Mouse (Mus musculus) CH12.LX (cell line): ENCODE results near the gene E130208F15Rik. TPM values are rescaled to one million over a fixed set of nuclear protein-coding genes. Genes with fewer than 3 reads are reported as not detected.

Source experiments
- DNase-seq: peaks from one replicate; pipeline ENCODE4 v3.0.0-alpha.2; 2013; ENCODE audit errors: extremely low read depth
- H3K27ac ChIP-seq: 2 replicates; pipeline ENCODE4 v1.5.1; 2012; ENCODE audit warnings: low read depth, mild to moderate bottlenecking, control low read depth, moderate library complexity; ENCODE audit not compliant: insufficient read depth
- H3K27me3 ChIP-seq: replicated peaks from 2 replicates; pipeline ENCODE3; 2012; ENCODE audit warnings: inconsistent platforms
- H3K36me3 ChIP-seq, 2 experiments: replicated peaks in 1 of 2; 2 replicates each; pipeline versions ENCODE3 to v1.6.1; 2012; ENCODE audit warnings: inconsistent platforms in 1 of 2, low read length in 1 of 2, mild to moderate bottlenecking in 1 of 2, mixed read lengths in 1 of 2, moderate library complexity in 1 of 2; ENCODE audit not compliant: control insufficient read depth in 1 of 2, insufficient read depth in 1 of 2
- H3K4me1 ChIP-seq, 2 experiments: 2 replicates each; pipeline ENCODE4 v1.6.1; 2012; ENCODE audit warnings: inconsistent platforms in 1 of 2, moderate library complexity in 1 of 2; ENCODE audit not compliant: insufficient read depth in 2 of 2, control insufficient read depth in 1 of 2
- H3K4me2 ChIP-seq: 2 replicates; pipeline ENCODE4 v1.6.1; 2012; ENCODE audit warnings: low read depth, mild to moderate bottlenecking, control low read depth; ENCODE audit not compliant: poor library complexity, insufficient read depth, severe bottlenecking
- H3K4me3 ChIP-seq, 3 experiments: fragments of 150-350 bp in 1 of 3; sonication (generic) in 1 of 3; replicated peaks in 1 of 3; 2 replicates each; pipeline versions ENCODE3 to v1.5.1; 2011 to 2012; ENCODE audit warnings: low read depth in 2 of 3, low read length in 2 of 3, mild to moderate bottlenecking in 2 of 3, moderate library complexity in 2 of 3, control low read depth in 1 of 3, improper control_type of control experiment in 1 of 3, inconsistent platforms in 1 of 3, mixed read lengths in 1 of 3; ENCODE audit not compliant: poor library complexity in 1 of 3
- H3K79me2 ChIP-seq: replicated peaks from 2 replicates; pipeline ENCODE4 v1.6.1; 2012; ENCODE audit warnings: mild to moderate bottlenecking, moderate library complexity; ENCODE audit not compliant: control insufficient read depth, poor library complexity, insufficient read depth, severe bottlenecking; ENCODE audit errors: extremely low read depth
- H3K9ac ChIP-seq: 2 replicates; pipeline ENCODE4 v1.6.1; 2012; ENCODE audit warnings: low read depth, mild to moderate bottlenecking, control low read depth, moderate library complexity; ENCODE audit not compliant: insufficient read depth
- H3K9me3 ChIP-seq: replicated peaks from 2 replicates; pipeline ENCODE3; 2012; ENCODE audit warnings: low read length, inconsistent platforms, mixed read lengths
- CHD1 ChIP-seq: IDR thresholded peaks from 2 replicates; pipeline ENCODE4 v1.6.1; 2012; ENCODE audit warnings: low read depth, low read length, improper control_type of control experiment, inconsistent platforms
- CHD2 ChIP-seq: IDR thresholded peaks from 2 replicates; pipeline ENCODE4 v1.6.1; 2011; ENCODE audit warnings: low read length, improper control_type of control experiment
- CTCF ChIP-seq, 2 experiments: IDR thresholded peaks in 1 of 2; conservative IDR thresholded peaks in 1 of 2; 2 replicates each; pipeline ENCODE4 v1.5.1; 2011 to 2012; ENCODE audit warnings: low read depth in 2 of 2, low read length in 2 of 2, improper control_type of control experiment in 1 of 2, inconsistent platforms in 1 of 2, mild to moderate bottlenecking in 1 of 2, moderate library complexity in 1 of 2
- EP300 ChIP-seq: IDR thresholded peaks from 2 replicates; pipeline ENCODE4 v1.6.1; 2011; ENCODE audit warnings: low read length, improper control_type of control experiment
- HCFC1 ChIP-seq: IDR thresholded peaks from 2 replicates; pipeline ENCODE4 v1.6.1; 2012; ENCODE audit warnings: low read depth, mild to moderate bottlenecking, inconsistent platforms, low read length, improper control_type of control experiment
- IRF4 ChIP-seq: IDR thresholded peaks from 2 replicates; pipeline ENCODE4 v1.6.1; 2014; ENCODE audit warnings: low read depth, mild to moderate bottlenecking, inconsistent platforms, low read length, improper control_type of control experiment
- JUND ChIP-seq: conservative IDR thresholded peaks from 2 replicates; pipeline ENCODE4 v1.6.1; 2011; ENCODE audit warnings: low read depth, low read length, improper control_type of control experiment
- MAZ ChIP-seq: IDR thresholded peaks from 2 replicates; pipeline ENCODE4 v1.6.1; 2012; ENCODE audit warnings: low read depth, mild to moderate bottlenecking, inconsistent platforms, low read length, improper control_type of control experiment, moderate library complexity
- MXI1 ChIP-seq: IDR thresholded peaks from 2 replicates; pipeline ENCODE4 v1.6.1; 2011; ENCODE audit warnings: mild to moderate bottlenecking, low read depth, low read length, improper control_type of control experiment
- PAX5 ChIP-seq: IDR thresholded peaks from 2 replicates; pipeline ENCODE4 v1.6.1; 2012; ENCODE audit warnings: low read length, inconsistent platforms, mixed read lengths
- POLR2A ChIP-seq: IDR thresholded peaks from 2 replicates; pipeline ENCODE4 v1.6.1; 2011; ENCODE audit warnings: low read depth, mild to moderate bottlenecking, improper control_type of control experiment, low read length
- POLR2AphosphoS2 ChIP-seq: IDR thresholded peaks from 2 replicates; pipeline ENCODE4 v1.6.1; 2011; ENCODE audit warnings: low read depth, low read length, improper control_type of control experiment
- ZC3H11A ChIP-seq: IDR thresholded peaks from 2 replicates; pipeline ENCODE4 v1.6.1; 2012; ENCODE audit warnings: low read depth, mild to moderate bottlenecking, inconsistent platforms, low read length, improper control_type of control experiment
- ZKSCAN1 ChIP-seq: IDR thresholded peaks from 2 replicates; pipeline ENCODE4 v1.6.1; 2012; ENCODE audit warnings: low read depth, inconsistent platforms, low read length, improper control_type of control experiment, borderline replicate concordance
- dilution Hi-C: fragments of 300-500 bp; cut with MboI; formaldehyde crosslinking; loops from 2 replicates; pipeline ENCODE4 v1.14.3; 2020; ENCODE audit warnings: low sequenced_read_pairs; ENCODE audit not compliant: extremely low pct_unique_long_range_greater_than_20kb, extremely low pct_ligation_motif_present
- in situ Hi-C: fragments of 300-500 bp; cut with MboI; formaldehyde crosslinking; loops from 3 replicates; pipeline ENCODE4 v1.14.3; 2019; ENCODE audit warnings: low sequenced_read_pairs, low pct_ligation_motif_present, low pct_unique_long_range_greater_than_20kb, mixed read lengths
- polyA plus RNA-seq: library from polyadenylated mRNA; unstranded; fragments of >175 nt; gene quantifications from 2 replicates; pipeline ENCODE4 v1.2.1, GENCODE M21; 2012; ENCODE audit warnings: low read depth; ENCODE audit not compliant: insufficient read length
- total RNA-seq, 2 experiments: library from RNA; depleted of rRNA; stranded (reverse); fragments of 300-350 nt in 1 of 2; fragments of >200 nt in 1 of 2; gene quantifications; 2 replicates each; pipeline ENCODE4 v1.2.3; 2012 to 2014

Gene E130208F15Rik
- total and polyA plus RNA-seq, 3 experiments = 0.70 to 9.7 (median 5.6) TPM

GRCm38 (mm10) chr7:30363344-30363738, 41.8 kb downstream of the E130208F15Rik start:
- Histone ChIP-seq H3K4me2 (no peak overlapping the region), H3K9ac (no peak overlapping the region), H3K36me3 (no peaks in the 10 kb centered on the region), H3K27me3 (peaks cover 90% of the 10 kb centered on the region), H3K4me3 (no peak overlapping the region), H3K27ac (no peak overlapping the region), H3K4me1 (peaks cover 6 to 13% of the 10 kb centered on the region in 2 experiments), H3K9me3 (peaks cover 16% of the 10 kb centered on the region), H3K79me2 (no peaks in the 10 kb centered on the region)
- no peak for TF ChIP-seq CTCF (conservative IDR thresholded peaks at IDR 0.05 in 1 of 2, IDR thresholded peaks at IDR 0.05 in 1 of 2; ENCODE audit: low read depth in 2 of 2, low read length in 2 of 2)
- TF ChIP-seq CHD1 = no peak
- no peak for TF ChIP-seq HCFC1
- no peak for TF ChIP-seq JUND
- no peak for TF ChIP-seq PAX5
- TF ChIP-seq IRF4 = no peak
- no peak for TF ChIP-seq POLR2AphosphoS2
- TF ChIP-seq MAZ = no peak
- no peak for TF ChIP-seq POLR2A
- no peak for TF ChIP-seq ZC3H11A
- TF ChIP-seq MXI1 = no peak
- TF ChIP-seq ZKSCAN1 = no peak
- TF ChIP-seq EP300 = no peak
- no peak for TF ChIP-seq CHD2
- in situ Hi-C loops = loop anchor here (5.0 kb wide), 1 partner anchor 74 kb away; no protein-coding TSS in a partner anchor
- dilution Hi-C loops = no loop called here
- no peak for DNase-seq

DNA sequence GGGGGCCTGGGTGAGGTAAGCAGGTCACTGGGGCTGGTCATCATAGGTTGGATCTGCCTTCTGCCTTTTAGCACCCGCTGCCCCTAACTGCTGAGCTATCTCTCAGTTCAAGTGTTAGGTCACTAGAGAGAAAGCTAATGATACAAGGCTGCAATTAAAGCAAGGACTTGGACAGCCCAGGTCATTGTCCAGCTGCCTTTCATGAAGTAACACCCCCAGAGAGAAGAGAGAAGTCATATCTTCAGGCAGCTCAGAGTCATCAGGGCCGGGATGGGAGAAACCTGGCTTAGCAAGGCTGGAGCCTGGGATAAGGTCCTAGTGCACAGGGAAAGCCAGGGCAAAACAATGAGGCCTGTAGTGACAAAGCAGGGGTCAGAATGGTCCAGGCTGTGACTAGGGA, 45.9 kb downstream of the E130208F15Rik start:
- DNase-seq = no peak
- H3K79me2 ChIP-seq = no peaks in the 10 kb centered on the region
- no peak overlapping the region for H3K4me3 ChIP-seq
- no peak overlapping the region for H3K4me2 ChIP-seq
- no peak overlapping the region for H3K9ac ChIP-seq
- dilution Hi-C loops (no loop called here), in situ Hi-C loops (no loop called here)
- no peak overlapping the region for H3K27ac ChIP-seq
- H3K27me3 ChIP-seq = peaks cover 82% of the 10 kb centered on the region
- no peaks in the 10 kb centered on the region for H3K36me3 ChIP-seq
- peaks cover 21% of the 10 kb centered on the region for H3K9me3 ChIP-seq
- TF ChIP-seq HCFC1 = no peak
- TF ChIP-seq POLR2A = no peak
- TF ChIP-seq EP300 = no peak
- no peaks in the 10 kb centered on the region for H3K4me1 ChIP-seq

Other genes starting within 250 kb of the E130208F15Rik start
Only the 20 nearest of the 33 such genes appear.
- 43.1 and 45.1 TPM in 2 replicates for gene Zfp146, start 152.0 kb upstream of the E130208F15Rik start, total RNA-seq (2012; rRNA removed)
- 44.5 and 45.0 TPM in 2 replicates for gene Zfp146, start 152.0 kb upstream of the E130208F15Rik start, total RNA-seq (2014; rRNA removed)
- 42.0 and 47.8 TPM in 2 replicates for gene Zfp146, start 152.0 kb upstream of the E130208F15Rik start, polyA plus RNA-seq
- 5.5 and 14.0 TPM in 2 replicates for gene Cox7a1, start 137.6 kb upstream of the E130208F15Rik start, total RNA-seq (2012; rRNA removed)
- 9.9 and 15.2 TPM in 2 replicates for gene Cox7a1, start 137.6 kb upstream of the E130208F15Rik start, total RNA-seq (2014; rRNA removed)
- gene Cox7a1, start 137.6 kb upstream of the E130208F15Rik start, polyA plus RNA-seq = 1.6 and 4.2 TPM in 2 replicates
- 85.8 and 101 TPM in 2 replicates for gene Capns1, start 122.9 kb upstream of the E130208F15Rik start, total RNA-seq (2012; rRNA removed)
- gene Capns1, start 122.9 kb upstream of the E130208F15Rik start, total RNA-seq (2014; rRNA removed) = 207 and 219 TPM in 2 replicates
- gene Capns1, start 122.9 kb upstream of the E130208F15Rik start, polyA plus RNA-seq = 218 and 233 TPM in 2 replicates
- gene Polr2i, start 89.8 kb upstream of the E130208F15Rik start, total RNA-seq (2012; rRNA removed) = 83.6 and 101 TPM in 2 replicates
- 55.0 and 62.9 TPM in 2 replicates for gene Polr2i, start 89.8 kb upstream of the E130208F15Rik start, total RNA-seq (2014; rRNA removed)
- 74.2 and 75.4 TPM in 2 replicates for gene Polr2i, start 89.8 kb upstream of the E130208F15Rik start, polyA plus RNA-seq
- gene Tbcb, start 89.5 kb upstream of the E130208F15Rik start, total RNA-seq (2012; rRNA removed) = 89.6 and 109 TPM in 2 replicates
- gene Tbcb, start 89.5 kb upstream of the E130208F15Rik start, total RNA-seq (2014; rRNA removed) = 54.9 and 57.7 TPM in 2 replicates
- gene Tbcb, start 89.5 kb upstream of the E130208F15Rik start, polyA plus RNA-seq = 79.9 and 86.3 TPM in 2 replicates
- 0.42 and 0.84 TPM in 2 replicates for gene Ovol3, start 86.0 kb upstream of the E130208F15Rik start, total RNA-seq (2012; rRNA removed)
- gene Ovol3, start 86.0 kb upstream of the E130208F15Rik start, total RNA-seq (2014; rRNA removed) = 1.9 and 2.8 TPM in 2 replicates
- 3.4 and 4.3 TPM in 2 replicates for gene Ovol3, start 86.0 kb upstream of the E130208F15Rik start, polyA plus RNA-seq
- gene Thap8, start 41.6 kb upstream of the E130208F15Rik start, total RNA-seq (2012; rRNA removed) = 0.38 and 0.63 TPM in 2 replicates
- gene Thap8, start 41.6 kb upstream of the E130208F15Rik start, total RNA-seq (2014; rRNA removed) = not detected in 2 replicates
- gene Thap8, start 41.6 kb upstream of the E130208F15Rik start, polyA plus RNA-seq = 0.23 TPM in 1 of 2 replicates, not detected in the other
- gene Wdr62, start 41.3 kb upstream of the E130208F15Rik start, total RNA-seq (2012; rRNA removed) = 5.3 and 5.4 TPM in 2 replicates
- gene Wdr62, start 41.3 kb upstream of the E130208F15Rik start, total RNA-seq (2014; rRNA removed) = 2.2 and 2.3 TPM in 2 replicates
- 17.7 and 19.7 TPM in 2 replicates for gene Wdr62, start 41.3 kb upstream of the E130208F15Rik start, polyA plus RNA-seq
- gene Clip3, start 30.0 kb upstream of the E130208F15Rik start, total RNA-seq (2012; rRNA removed) = not detected in 2 replicates
- gene Clip3, start 30.0 kb upstream of the E130208F15Rik start, total RNA-seq (2014; rRNA removed) = not detected in 2 replicates
- gene Clip3, start 30.0 kb upstream of the E130208F15Rik start, polyA plus RNA-seq = not detected in 2 replicates
- 33.9 and 35.7 TPM in 2 replicates for gene Alkbh6, start 13.0 kb upstream of the E130208F15Rik start, total RNA-seq (2012; rRNA removed)
- gene Alkbh6, start 13.0 kb upstream of the E130208F15Rik start, total RNA-seq (2014; rRNA removed) = 28.8 and 31.7 TPM in 2 replicates
- 25.2 and 25.4 TPM in 2 replicates for gene Alkbh6, start 13.0 kb upstream of the E130208F15Rik start, polyA plus RNA-seq
- gene Syne4, start 6.9 kb upstream of the E130208F15Rik start, total RNA-seq (2012; rRNA removed) = 1.7 and 1.9 TPM in 2 replicates
- 0.70 and 0.81 TPM in 2 replicates for gene Syne4, start 6.9 kb upstream of the E130208F15Rik start, total RNA-seq (2014; rRNA removed)
- 3.1 and 4.1 TPM in 2 replicates for gene Syne4, start 6.9 kb upstream of the E130208F15Rik start, polyA plus RNA-seq
- 12.8 and 14.1 TPM in 2 replicates for gene Sdhaf1, start 2.2 kb downstream of the E130208F15Rik start, total RNA-seq (2012; rRNA removed)
- 16.0 and 18.5 TPM in 2 replicates for gene Sdhaf1, start 2.2 kb downstream of the E130208F15Rik start, total RNA-seq (2014; rRNA removed)
- gene Sdhaf1, start 2.2 kb downstream of the E130208F15Rik start, polyA plus RNA-seq = 8.8 and 11.3 TPM in 2 replicates
- 0.04 and 0.08 TPM in 2 replicates for gene Lrfn3, start 41.0 kb downstream of the E130208F15Rik start, total RNA-seq (2012; rRNA removed)
- not detected in 2 replicates for gene Lrfn3, start 41.0 kb downstream of the E130208F15Rik start, total RNA-seq (2014; rRNA removed)
- not detected in 2 replicates for gene Lrfn3, start 41.0 kb downstream of the E130208F15Rik start, polyA plus RNA-seq
- gene Tyrobp, start 92.0 kb downstream of the E130208F15Rik start, total RNA-seq (2012; rRNA removed) = 4.2 and 5.0 TPM in 2 replicates
- 9.4 and 13.0 TPM in 2 replicates for gene Tyrobp, start 92.0 kb downstream of the E130208F15Rik start, total RNA-seq (2014; rRNA removed)
- 14.3 and 18.9 TPM in 2 replicates for gene Tyrobp, start 92.0 kb downstream of the E130208F15Rik start, polyA plus RNA-seq
- 8.0 and 11.9 TPM in 2 replicates for gene Hcst, start 98.1 kb downstream of the E130208F15Rik start, total RNA-seq (2012; rRNA removed)
- 6.3 and 11.8 TPM in 2 replicates for gene Hcst, start 98.1 kb downstream of the E130208F15Rik start, total RNA-seq (2014; rRNA removed)
- gene Hcst, start 98.1 kb downstream of the E130208F15Rik start, polyA plus RNA-seq = 11.8 and 11.9 TPM in 2 replicates
- 133 and 161 TPM in 2 replicates for gene Nfkbid, start 100.0 kb downstream of the E130208F15Rik start, total RNA-seq (2012; rRNA removed)
- gene Nfkbid, start 100.0 kb downstream of the E130208F15Rik start, total RNA-seq (2014; rRNA removed) = 131 and 144 TPM in 2 replicates
- 175 and 197 TPM in 2 replicates for gene Nfkbid, start 100.0 kb downstream of the E130208F15Rik start, polyA plus RNA-seq
- gene Aplp1, start 123.8 kb downstream of the E130208F15Rik start, total RNA-seq (2012; rRNA removed) = 0.34 and 0.93 TPM in 2 replicates
- gene Aplp1, start 123.8 kb downstream of the E130208F15Rik start, total RNA-seq (2014; rRNA removed) = not detected in 2 replicates
- 0.10 TPM in 1 of 2 replicates, not detected in the other for gene Aplp1, start 123.8 kb downstream of the E130208F15Rik start, polyA plus RNA-seq
- gene Kirrel2, start 135.9 kb downstream of the E130208F15Rik start, total RNA-seq (2012; rRNA removed) = not detected in 2 replicates
- gene Kirrel2, start 135.9 kb downstream of the E130208F15Rik start, total RNA-seq (2014; rRNA removed) = not detected in 2 replicates
- gene Kirrel2, start 135.9 kb downstream of the E130208F15Rik start, polyA plus RNA-seq = not detected in 2 replicates
- 2.1 and 2.4 TPM in 2 replicates for gene Nphs1, start 136.6 kb downstream of the E130208F15Rik start, total RNA-seq (2012; rRNA removed)
- not detected in 2 replicates for gene Nphs1, start 136.6 kb downstream of the E130208F15Rik start, total RNA-seq (2014; rRNA removed)
- 1.0 TPM in 1 of 2 replicates, not detected in the other for gene Nphs1, start 136.6 kb downstream of the E130208F15Rik start, polyA plus RNA-seq
- not detected in 2 replicates for gene Prodh2, start 171.9 kb downstream of the E130208F15Rik start, total RNA-seq (2012; rRNA removed)
- gene Prodh2, start 171.9 kb downstream of the E130208F15Rik start, total RNA-seq (2014; rRNA removed) = not detected in 2 replicates
- not detected in 2 replicates for gene Prodh2, start 171.9 kb downstream of the E130208F15Rik start, polyA plus RNA-seq